Comparison of ENCODE assay signal across 9 mouse cellular contexts in the genomic region with DNA sequence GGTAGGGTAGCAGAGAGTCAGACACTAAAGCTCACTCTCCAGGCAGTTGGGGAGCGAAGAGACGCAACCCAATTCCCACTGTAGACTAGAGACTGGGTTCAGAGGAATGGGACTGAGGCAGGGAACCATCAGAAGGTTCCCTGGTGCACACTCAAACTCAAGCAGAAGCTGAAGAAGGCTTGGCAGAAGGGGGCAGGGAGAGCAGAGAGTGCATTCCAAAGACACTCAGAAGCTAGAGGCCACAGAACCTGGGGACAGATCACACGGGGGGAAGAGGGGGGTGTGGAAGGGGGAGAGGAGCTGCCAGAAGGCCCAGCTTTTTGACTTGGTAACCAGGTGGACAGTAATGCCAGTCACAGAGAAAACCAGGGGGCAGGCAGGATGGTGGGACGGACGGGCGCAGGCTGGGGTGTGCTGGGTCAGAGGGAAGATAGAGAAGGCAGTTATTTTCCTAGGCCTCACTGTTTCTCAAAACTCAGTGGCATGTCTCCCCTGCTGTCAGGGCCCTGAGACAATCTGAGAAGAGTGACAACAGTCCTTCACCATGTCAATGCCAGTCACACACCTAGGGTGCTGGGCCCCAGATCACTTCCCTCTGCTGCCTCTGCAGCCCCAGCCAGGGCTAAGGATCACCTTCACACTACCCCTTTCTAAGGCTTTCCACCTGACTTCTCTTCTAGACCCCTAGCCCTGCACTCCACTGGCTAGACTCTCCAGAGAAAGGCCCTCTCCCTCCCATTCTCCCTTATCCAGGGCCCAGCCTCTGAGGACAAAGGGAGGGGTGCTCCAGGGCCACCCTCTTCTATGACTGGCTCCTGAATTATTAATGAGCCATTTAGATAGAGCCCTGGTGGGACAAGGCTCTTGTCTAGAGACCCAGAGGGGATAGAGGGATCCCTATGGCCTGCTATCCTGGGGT. TPM values are rescaled to one million over a fixed set of nuclear protein-coding genes. Genes with fewer than 3 reads are reported as not detected.
A peak's percentile ranks its signal among the peaks of the same experiment; 100 is the strongest.
DNase-seq lines count a peak whose midpoint lies in the region; ATAC-seq and TF ChIP-seq lines count a peak whose summit lies in the region.
"Had no signal": no experiment of that assay in that cellular context is flagged by ENCODE, and none has a peak within 500 bp of the region (broad histone marks: within the 10 kb centered on the region; RNA-seq: fewer than 3 reads in every experiment).

No protein-coding gene starts in this region.

- no peak for TF ChIP-seq POLR2A in testis, adult 2 months (IDR thresholded peaks at IDR 0.05; ENCODE audit: control insufficient read depth, low read depth, low read length)

- H3K4me3 ChIP-seq in testis, adult 2 months (ENCODE audit: control insufficient read depth, low read depth, low read length) = peak overlapping the region; percentile 9
- H3K4me3 ChIP-seq in hindbrain, embryonic 14.5 days (replicated peaks; ENCODE audit: low read length) = no peak overlapping the region
- H3K4me3 ChIP-seq in lung, embryonic 15.5 days = no peak overlapping the region
- H3K4me3 ChIP-seq in stomach, postnatal 0 days (ENCODE audit: low read depth, low read length) = no peak overlapping the region

- no peak for TF ChIP-seq CTCF in testis, adult 2 months (IDR thresholded peaks at IDR 0.05; ENCODE audit: control insufficient read depth, insufficient read depth, insufficient replicate concordance, low read depth, low read length)
- TF ChIP-seq CTCF in stomach, postnatal 0 days (IDR thresholded peaks at IDR 0.05; ENCODE audit: low read depth) = no peak

- H3K27ac ChIP-seq in testis, adult 2 months (ENCODE audit: control insufficient read depth, insufficient read depth, low read depth, low read length) = no peak overlapping the region
- H3K27ac ChIP-seq in hindbrain, embryonic 14.5 days = peak overlapping the region; percentile 86
- H3K27ac ChIP-seq in lung, embryonic 15.5 days = peak overlapping the region; percentile 96
- H3K27ac ChIP-seq in stomach, postnatal 0 days (replicated peaks) = peak overlapping the region; percentile 86
- H3K27ac ChIP-seq: macrophage had no signal

- no peaks in the 10 kb centered on the region for H3K9me3 ChIP-seq in hindbrain, embryonic 14.5 days (ENCODE audit: control insufficient read depth, low read length)
- no peaks in the 10 kb centered on the region for H3K9me3 ChIP-seq in lung, embryonic 15.5 days
- H3K9me3 ChIP-seq in stomach, postnatal 0 days (ENCODE audit: control insufficient read depth, low read length) = no peaks in the 10 kb centered on the region

- peak overlapping the region; percentile 26; the same call in 1 of the 2 replicates for H3K4me2 ChIP-seq in hindbrain, embryonic 14.5 days (replicated peaks)
- H3K4me2 ChIP-seq in lung, embryonic 15.5 days = peak overlapping the region; percentile 19; the same call in 1 of the 2 replicates
- H3K4me2 ChIP-seq in stomach, postnatal 0 days (replicated peaks; ENCODE audit: low read depth) = peak overlapping the region; percentile 32

- no peak for TF ChIP-seq EP300 in stomach, postnatal 0 days (optimal IDR thresholded peaks at IDR 0.05)

- H3K27me3 ChIP-seq in testis, adult 2 months (ENCODE audit: control insufficient read depth, insufficient read depth, low read length) = no peaks in the 10 kb centered on the region
- no peaks in the 10 kb centered on the region for H3K27me3 ChIP-seq in hindbrain, embryonic 14.5 days (ENCODE audit: control insufficient read depth, insufficient read depth, low read length)
- H3K27me3 ChIP-seq in lung, embryonic 15.5 days = no peaks in the 10 kb centered on the region
- no peaks in the 10 kb centered on the region for H3K27me3 ChIP-seq in stomach, postnatal 0 days (ENCODE audit: control insufficient read depth, insufficient read depth, low read length)

- WGBS in hindbrain, embryonic 14.5 days = 57% methylated on average over 6 of the region's 6 CpGs
- 54% methylated on average over 6 of the region's 6 CpGs for WGBS in lung, embryonic 15.5 days
- 65% methylated on average over 6 of the region's 6 CpGs for WGBS in stomach, postnatal 0 days

- H3K9ac ChIP-seq in hindbrain, embryonic 14.5 days = peak overlapping the region; percentile 3; the same call in 1 of the 2 replicates
- no peak overlapping the region for H3K9ac ChIP-seq in lung, embryonic 15.5 days
- peak overlapping the region; percentile 31; the same call in 1 of the 2 replicates for H3K9ac ChIP-seq in stomach, postnatal 0 days (ENCODE audit: low read length)

- peak; percentile 65 for ATAC-seq in hindbrain, embryonic 14.5 days (ENCODE audit: low FRiP score)
- peak; percentile 20 for ATAC-seq in lung, embryonic 15.5 days (ENCODE audit: borderline replicate concordance, extremely low read depth, low FRiP score, low TSS enrichment)
- ATAC-seq in stomach, postnatal 0 days (ENCODE audit: low FRiP score, low TSS enrichment) = peak; percentile 60

- no peaks in the 10 kb centered on the region for H3K36me3 ChIP-seq in testis, adult 2 months (ENCODE audit: control insufficient read depth, insufficient read depth, low read length)
- H3K36me3 ChIP-seq in hindbrain, embryonic 14.5 days (replicated peaks; ENCODE audit: control insufficient read depth, insufficient read depth) = peaks cover 30% of the 10 kb centered on the region
- peaks cover 3% of the 10 kb centered on the region; the same call in 1 of the 2 replicates for H3K36me3 ChIP-seq in lung, embryonic 15.5 days
- H3K36me3 ChIP-seq in stomach, postnatal 0 days (ENCODE audit: control insufficient read depth, insufficient read depth, low read length) = no peaks in the 10 kb centered on the region

- peaks cover 16% of the 10 kb centered on the region for H3K4me1 ChIP-seq in testis, adult 2 months (ENCODE audit: control insufficient read depth, insufficient read depth, low read length)
- peaks cover 62% of the 10 kb centered on the region for H3K4me1 ChIP-seq in hindbrain, embryonic 14.5 days (replicated peaks; ENCODE audit: control insufficient read depth, insufficient read depth, low read length)
- H3K4me1 ChIP-seq in lung, embryonic 15.5 days = peaks cover 81% of the 10 kb centered on the region
- peaks cover 16% of the 10 kb centered on the region for H3K4me1 ChIP-seq in stomach, postnatal 0 days (replicated peaks; ENCODE audit: control insufficient read depth, insufficient read depth)

- no peak for DNase-seq in testis, postnatal 10 days (ENCODE audit: low spot score)
- no peak for DNase-seq in hindbrain, embryonic 14.5 days (ENCODE audit: low spot score)
- no peak for DNase-seq in stomach, postnatal 0 days (ENCODE audit: low spot score)
- no peak for DNase-seq in layer of hippocampus, adult 9-11 months
- DNase-seq in right cerebral cortex, postnatal 14 days = no peak
- no peak for DNase-seq in right cerebral cortex, adult 18-20 months

RNA-seq across cellular contexts. Expression of gene Ptprf, which starts 15.3 kb away (rescaled TPM):
- 14.3 and 15.2 TPM in 2 replicates for polyA plus RNA-seq in testis, adult 2 months (2012; rRNA removed)
- polyA plus RNA-seq in hindbrain, embryonic 14.5 days (2014; fragmentation: Nextera tagmentation; extraction: Ambion mirVana) = 67.1 and 68.2 TPM in 2 replicates
- polyA plus RNA-seq in lung, embryonic 15.5 days (2015; fragmentation: Nextera tagmentation; extraction: Ambion mirVana) = 73.4 and 82.9 TPM in 2 replicates
- polyA plus RNA-seq in stomach, postnatal 0 days (2015; fragmentation: Nextera tagmentation; extraction: Ambion mirVana) = 30.1 and 34.1 TPM in 2 replicates
